In genomic region chr4:44557815-44558563, GRCm38 (mm10) we compare ENCODE assay signal across 8 mouse cellular contexts.
A peak's percentile ranks its signal among the peaks of the same experiment; 100 is the strongest.
DNase-seq lines count a peak whose midpoint lies in the region; ATAC-seq and TF ChIP-seq lines count a peak whose summit lies in the region.

No protein-coding gene starts in this region.

- ATAC-seq in kidney, embryonic 16.5 days (ENCODE audit: low FRiP score, low TSS enrichment): peak; percentile 75
- no peak for ATAC-seq in liver, embryonic 14.5 days (ENCODE audit: insufficient read depth)
- ATAC-seq in inflammation-experienced regulatory T-cells, adult 6 months: no peak

- peak overlapping the region; percentile 43 for H3K4me3 ChIP-seq in kidney, embryonic 16.5 days (ENCODE audit: low read length)
- no peak overlapping the region for H3K4me3 ChIP-seq in liver, embryonic 14.5 days (ENCODE audit: insufficient read depth in 1 of 2, low read depth in 2 of 2, low read length in 2 of 2)

- DNase-seq in urinary bladder, postnatal 25 days (ENCODE audit: low spot score): peak; percentile 29
- DNase-seq in urinary bladder, postnatal 10 days (ENCODE audit: low spot score): no peak
- DNase-seq in cerebellum, postnatal 36 days: peak; percentile 66 to 74
- DNase-seq in gastrocnemius, postnatal 14 days: peak; percentile 50
- no peak for DNase-seq in liver, embryonic 14.5 days (ENCODE audit: low read depth in 3 of 3, low spot score in 3 of 3)
- peak; percentile 37 for DNase-seq in ovary, postnatal 14 days (ENCODE audit: low spot score)

- H3K4me2 ChIP-seq in kidney, embryonic 16.5 days (replicated peaks; ENCODE audit: low read depth, low read length): peak overlapping the region; percentile 66
- H3K4me2 ChIP-seq in liver, embryonic 14.5 days (ENCODE audit: low read depth): peak overlapping the region; percentile 32; the same call in 1 of the 2 replicates

- intact Hi-C loops in gastrocnemius, postnatal 14 days (cut with DNase I; ENCODE audit: low total_unique reads): no loop called here

- peaks cover 7% of the 10 kb centered on the region for H3K4me1 ChIP-seq in kidney, embryonic 16.5 days (ENCODE audit: insufficient read depth, low read length)
- H3K4me1 ChIP-seq in liver, embryonic 14.5 days (replicated peaks; ENCODE audit: control insufficient read depth in 2 of 2, insufficient read depth in 2 of 2, low read length in 1 of 2): no peaks in the 10 kb centered on the region

- peaks cover 4% of the 10 kb centered on the region; the same call in 1 of the 2 replicates for H3K27me3 ChIP-seq in kidney, embryonic 16.5 days (ENCODE audit: insufficient read depth, low read length)
- H3K27me3 ChIP-seq in liver, embryonic 14.5 days (ENCODE audit: control insufficient read depth, insufficient read depth, low read length): peaks cover 3% of the 10 kb centered on the region

- no peaks in the 10 kb centered on the region for H3K9me3 ChIP-seq in kidney, embryonic 16.5 days (ENCODE audit: low read length)
- H3K9me3 ChIP-seq in liver, embryonic 14.5 days (ENCODE audit: control insufficient read depth, low read length): no peaks in the 10 kb centered on the region

- peak; percentile 62 for TF ChIP-seq CTCF in liver, embryonic 14.5 days (IDR thresholded peaks at IDR 0.05; ENCODE audit: low read depth)

- WGBS in kidney, embryonic 16.5 days: 1% methylated on average over 36 of the region's 36 CpGs
- 6% methylated on average over 35 of the region's 36 CpGs for WGBS in liver, embryonic 14.5 days (ENCODE audit: insufficient replicate concordance)

- H3K27ac ChIP-seq in kidney, embryonic 16.5 days (ENCODE audit: low read length): no peak overlapping the region
- H3K27ac ChIP-seq in liver, embryonic 14.5 days: no peak overlapping the region

- no peak for TF ChIP-seq EP300 in liver, embryonic 14.5 days (IDR thresholded peaks at IDR 0.05; ENCODE audit: low read depth)

- peak overlapping the region; percentile 50 for H3K9ac ChIP-seq in kidney, embryonic 16.5 days (replicated peaks; ENCODE audit: low read length)
- H3K9ac ChIP-seq in liver, embryonic 14.5 days (replicated peaks): no peak overlapping the region

- H3K36me3 ChIP-seq in kidney, embryonic 16.5 days (ENCODE audit: insufficient read depth, low read length): no peaks in the 10 kb centered on the region
- no peaks in the 10 kb centered on the region for H3K36me3 ChIP-seq in liver, embryonic 14.5 days (replicated peaks; ENCODE audit: control insufficient read depth, insufficient read depth, low read depth)

Comparison
In these comparisons a context has a peak if more than half of its experiments do, and no peak if none do; other contexts are left out.
1. DNase-seq: peak in urinary bladder, postnatal 25 days (single experiment), cerebellum, postnatal 36 days (2 of 2), gastrocnemius, postnatal 14 days (single experiment) and ovary, postnatal 14 days (single experiment); none in urinary bladder, postnatal 10 days (single experiment) and liver, embryonic 14.5 days (0 of 3).